Mouse (Mus musculus) CD8-positive naive resting alpha-beta T cell, adult 2 months (primary cell): ENCODE results near the gene Ifi213.
"Not testable (repeated sequence)": the region's sequence is repeated elsewhere in the genome, so short reads cannot be mapped to it uniquely, and the experiment has no call there.

Source experiments
- DNase-seq, 2 experiments: peaks; one replicate each; pipeline ENCODE4 v3.0.0; 2022; ENCODE audit warnings: low read depth in 2 of 2, low spot score in 2 of 2

The Ifi213 gene

DNA sequence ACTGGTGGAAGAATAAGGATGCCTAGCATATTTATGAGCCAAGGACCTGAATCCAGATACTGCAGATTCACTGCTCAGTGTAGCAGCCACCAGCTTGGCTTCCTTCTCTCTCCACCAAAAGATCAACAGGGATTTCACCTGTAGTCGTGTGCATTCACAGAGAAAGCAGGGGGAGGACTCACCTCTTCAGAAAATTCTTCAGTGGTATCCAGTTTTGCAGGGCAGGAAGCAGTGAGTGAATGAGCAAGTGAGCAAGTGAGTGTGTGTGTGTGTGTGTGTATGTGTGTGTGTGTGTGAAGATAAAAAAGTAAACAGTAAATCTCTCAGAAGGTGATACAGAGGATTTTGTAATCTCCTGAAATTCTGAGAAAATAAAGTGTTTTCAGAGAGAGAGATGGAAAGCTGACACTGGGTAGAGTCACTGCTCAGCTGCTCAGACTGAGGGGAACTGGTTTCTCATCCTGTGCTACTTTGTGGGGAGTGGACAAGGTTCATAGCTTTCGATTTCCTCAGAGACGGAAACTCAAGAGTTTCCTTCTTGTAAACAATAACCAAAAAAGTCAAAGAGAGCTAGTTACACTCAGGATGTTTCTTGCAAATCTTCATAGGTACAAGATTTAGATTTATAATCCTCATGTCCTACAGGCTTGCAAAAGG lies at the start of gene Ifi213:
Ifi213 (minus strand) TSS at position 437 of the 657 bp plus-strand sequence.
- peak in 1 of 2 experiments; percentile 39 for DNase-seq

- no peak for DNase-seq
Observed at GRCm38 (mm10) chr1:173645393-173645792, 46.3 kb upstream of the Ifi213 start.

DNA sequence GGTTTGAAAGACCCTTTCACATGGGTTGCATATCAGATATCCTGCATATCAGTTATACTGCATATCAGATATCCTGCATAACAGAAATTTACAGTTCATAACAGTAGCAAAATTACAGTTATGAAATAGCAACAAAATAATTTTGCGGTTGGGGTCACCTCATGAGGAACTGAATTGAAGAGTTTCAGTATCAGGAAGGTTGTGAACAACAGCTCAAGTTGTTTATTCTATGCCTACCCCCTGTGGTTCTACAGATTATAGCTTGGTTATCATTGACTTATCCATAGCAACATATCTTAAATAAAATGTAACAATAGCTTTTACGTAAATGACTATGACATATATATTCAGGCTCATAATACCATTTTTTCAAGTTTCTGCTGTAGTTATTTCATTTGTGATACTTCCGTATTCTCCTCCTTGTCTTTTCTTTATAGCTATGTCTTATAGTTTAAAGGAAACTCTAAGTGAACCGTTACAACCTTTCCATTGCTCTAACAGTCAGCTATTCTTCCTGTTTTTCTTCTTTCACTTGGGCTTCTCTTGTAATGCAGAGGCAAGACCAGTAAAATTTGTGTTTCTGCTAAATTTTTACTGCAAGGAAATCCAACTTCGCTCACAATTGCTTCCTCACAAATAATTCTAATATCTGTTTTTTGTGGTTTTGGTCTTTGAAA lies 35.0 kb upstream of the Ifi213 start:
- no peak for DNase-seq

GRCm38 (mm10) chr1:173630622-173631021 lies 31.5 kb upstream of the Ifi213 start, which contains the start of gene Ifi209:
Gene Ifi209, plus strand, starts transcription at chr1:173630917.
- DNase-seq: peak; percentile 35 to 44

- DNase-seq: no peak
Observed at GRCm38 (mm10) chr1:173626686-173627085, 27.6 kb upstream of the Ifi213 start.

DNA sequence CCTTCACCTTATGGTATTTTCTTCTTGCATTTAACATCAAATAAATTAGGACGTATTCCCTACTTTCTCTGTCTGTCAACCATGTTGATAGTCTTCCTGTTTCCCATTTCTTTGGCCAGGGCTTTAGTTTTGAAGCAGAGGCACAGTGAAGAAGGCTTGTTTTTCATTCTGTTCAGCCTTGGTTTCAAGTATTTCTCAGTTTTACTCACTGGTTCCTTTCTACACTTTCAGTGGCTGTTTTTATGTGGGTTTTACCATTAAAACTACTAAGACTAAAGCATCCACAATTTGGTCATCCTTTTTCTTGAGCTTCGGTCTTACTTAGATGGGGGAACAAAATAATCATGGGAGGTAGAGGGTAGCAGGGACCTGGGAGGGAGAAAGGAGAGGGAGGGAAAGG lies 25.0 kb upstream of the Ifi213 start:
- DNase-seq: no peak

DNA sequence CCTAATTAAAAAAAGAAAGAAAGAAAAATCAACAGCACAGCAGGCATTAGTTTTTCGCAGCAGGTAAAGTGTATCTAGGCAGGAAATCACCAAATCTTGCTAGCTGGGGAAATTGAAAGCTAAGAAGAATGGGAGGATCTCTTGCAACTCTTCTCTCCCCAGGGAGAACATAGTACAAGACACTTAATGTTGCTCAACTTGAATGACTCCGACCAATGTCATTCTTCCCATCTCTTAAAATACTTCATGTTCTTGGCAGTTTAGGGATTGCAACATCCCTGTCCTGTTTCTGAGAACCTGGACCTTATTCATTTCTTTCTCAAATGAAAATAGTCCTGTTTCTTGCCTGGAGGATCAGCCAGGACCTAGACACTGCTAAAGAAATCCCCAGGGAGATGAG lies 23.1 kb upstream of the Ifi213 start:
- DNase-seq: not testable (repeated sequence)

- DNase-seq: not testable (repeated sequence)
Observed at GRCm38 (mm10) chr1:173610291-173610690, 11.2 kb upstream of the Ifi213 start.

DNA sequence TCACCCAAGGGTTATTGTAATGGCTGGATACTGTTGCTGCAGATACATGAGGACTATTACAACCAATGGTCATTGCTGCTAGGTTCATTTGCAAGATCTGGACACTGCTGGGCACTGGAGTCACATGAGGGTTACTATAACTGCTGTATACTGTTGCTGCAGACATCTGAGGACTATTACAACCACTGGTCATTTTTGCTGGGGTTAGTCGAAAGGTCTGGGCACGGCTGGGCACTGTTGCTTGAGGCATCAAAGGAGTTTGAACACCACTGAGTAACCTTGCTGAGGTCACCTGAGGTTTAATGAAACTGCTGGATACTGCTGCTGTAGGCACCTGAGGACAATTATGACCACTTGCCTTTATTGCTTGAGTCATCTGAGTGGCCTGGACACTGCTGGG lies 9.4 kb downstream of the Ifi213 start:
- not testable (repeated sequence) for DNase-seq

GRCm38 (mm10) chr1:173579921-173580585 lies 19.0 kb downstream of the Ifi213 start:
- no peak for DNase-seq

- no peak for DNase-seq
Observed at GRCm38 (mm10) chr1:173579079-173579478, 20.0 kb downstream of the Ifi213 start.

- DNase-seq: not testable (repeated sequence)
Observed at GRCm38 (mm10) chr1:173550491-173551050, 48.5 kb downstream of the Ifi213 start.

GRCm38 (mm10) chr1:173548798-173549197 lies 50.3 kb downstream of the Ifi213 start:
- not testable (repeated sequence) for DNase-seq

DNA sequence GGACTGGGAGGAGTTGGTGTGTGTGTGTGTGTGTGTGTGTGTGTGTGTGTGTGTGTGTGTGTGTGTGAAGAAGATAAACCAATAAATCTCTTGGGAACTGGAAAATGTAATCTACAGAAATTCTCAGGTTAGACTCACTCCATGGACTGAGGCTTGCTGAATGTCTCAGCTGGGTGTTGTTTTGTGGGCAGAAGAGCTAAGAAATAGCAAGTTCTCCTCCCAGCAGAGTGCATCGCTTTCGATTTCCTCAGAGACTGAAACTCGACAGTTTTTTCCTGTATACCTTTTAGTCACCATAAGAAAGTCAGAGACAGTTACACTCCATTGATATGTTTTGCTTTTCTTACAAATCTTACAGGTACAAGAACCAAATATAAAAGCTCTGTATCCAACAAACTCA lies 63.3 kb downstream of the Ifi213 start, which contains the start of gene Ifi214:
Ifi214 (minus strand) TSS at position 167 of the 400 bp plus-strand sequence.
- DNase-seq: not testable (repeated sequence)

- DNase-seq: no peak
Observed at GRCm38 (mm10) chr1:173521452-173521851, 77.6 kb downstream of the Ifi213 start.
